Mouse (Mus musculus) limb, embryonic 15.5 days (tissue): ENCODE data around the gene Asb3. TPM values are rescaled to one million over a fixed set of nuclear protein-coding genes. Genes with fewer than 3 reads are reported as not detected.

Source experiments
- polyA plus RNA-seq: library from polyadenylated mRNA; unstranded; fragments of >200 nt; fragmentation: Nextera tagmentation; extraction: Ambion mirVana; gene quantifications from 2 replicates; pipeline ENCODE4 v1.2.1, GENCODE M21; 2015

The Asb3 gene
- polyA plus RNA-seq, 1 experiment from 2014 or later: 33.0 TPM

Other genes with a start within 250 kb of the Asb3 start
- 9.6 and 9.8 TPM in 2 replicates for gene Acyp2, start 235.8 kb upstream of the Asb3 start, polyA plus RNA-seq
- 15.6 and 18.2 TPM in 2 replicates for gene Psme4, start 113.7 kb upstream of the Asb3 start, polyA plus RNA-seq
- gene Gpr75, start 58 bp upstream of the Asb3 start, polyA plus RNA-seq: 0.19 and 0.27 TPM in 2 replicates
- gene Erlec1, start 68.9 kb downstream of the Asb3 start, polyA plus RNA-seq: 10.0 and 12.9 TPM in 2 replicates
- 14.7 and 15.7 TPM in 2 replicates for gene Chac2, start 100.9 kb downstream of the Asb3 start, polyA plus RNA-seq